Comparison of ENCODE assay signal across 14 mouse cellular contexts in the genomic region with DNA sequence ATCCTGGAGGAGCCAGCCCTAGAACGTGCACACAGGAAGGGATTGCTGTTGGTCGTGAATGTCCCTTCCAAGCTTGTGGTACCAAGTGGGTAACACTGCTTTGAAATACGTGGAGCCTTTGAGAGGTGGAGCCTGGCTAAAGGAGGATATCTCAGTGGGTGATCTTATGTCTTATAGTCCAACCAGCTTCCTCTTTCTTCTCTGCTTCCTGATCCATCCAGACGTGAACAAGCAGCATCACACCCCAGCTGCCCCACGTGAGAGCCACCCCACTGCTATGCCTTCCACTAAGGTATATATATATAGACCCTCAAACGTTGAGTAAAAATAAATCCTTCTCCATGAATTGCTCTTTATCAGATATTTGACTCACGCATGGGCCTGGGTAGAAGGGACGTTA.
"Had no signal": no experiment of that assay in that cellular context is flagged by ENCODE, and none has a peak within 500 bp of the region (broad histone marks: within the 10 kb centered on the region; RNA-seq: fewer than 3 reads in every experiment).

No protein-coding gene starts in this region.

- H3K4me2 ChIP-seq: kidney, embryonic 15.5 days; limb, embryonic 13.5 days; liver, embryonic 15.5 days; midbrain, embryonic 13.5 days; neural tube, embryonic 12.5 days had no signal

- H3K27me3 ChIP-seq: kidney, embryonic 15.5 days; limb, embryonic 13.5 days; liver, embryonic 15.5 days; midbrain, embryonic 13.5 days; neural tube, embryonic 12.5 days had no signal

- H3K9ac ChIP-seq: kidney, embryonic 15.5 days; limb, embryonic 13.5 days; liver, embryonic 15.5 days; midbrain, embryonic 13.5 days; neural tube, embryonic 12.5 days had no signal

- H3K4me3 ChIP-seq: kidney, embryonic 15.5 days; limb, embryonic 13.5 days; liver, embryonic 15.5 days; midbrain, embryonic 13.5 days; neural tube, embryonic 12.5 days had no signal

- H3K36me3 ChIP-seq: kidney, embryonic 15.5 days; limb, embryonic 13.5 days; liver, embryonic 15.5 days; midbrain, embryonic 13.5 days; neural tube, embryonic 12.5 days had no signal

- ATAC-seq: lung, postnatal 0 days; midbrain, embryonic 13.5 days had no signal

- H3K4me1 ChIP-seq: kidney, embryonic 15.5 days; limb, embryonic 13.5 days; liver, embryonic 15.5 days; midbrain, embryonic 13.5 days; neural tube, embryonic 12.5 days had no signal

- H3K27ac ChIP-seq: kidney, embryonic 15.5 days; limb, embryonic 13.5 days; liver, embryonic 15.5 days; midbrain, embryonic 13.5 days; neural tube, embryonic 12.5 days; stomach, postnatal 0 days had no signal

- DNase-seq: kidney, adult 11 months; kidney, postnatal 14 days; left cerebral cortex, postnatal 4 days; lung, adult 2 months; lung, postnatal 36 days; retina, postnatal 1 day; right cerebral cortex, postnatal 4 days had no signal

- H3K9me3 ChIP-seq: kidney, embryonic 15.5 days; limb, embryonic 13.5 days; liver, embryonic 15.5 days; midbrain, embryonic 13.5 days; neural tube, embryonic 12.5 days had no signal
